Mouse (Mus musculus) MN1 (cell line): ENCODE measurements around the gene Zscan5b.
"Not testable (repeated sequence)": the region's sequence is repeated elsewhere in the genome, so short reads cannot be mapped to it uniquely, and the experiment has no call there.

Experiments
- DNase-seq: peaks from one replicate; pipeline ENCODE4 v3.0.0-alpha.2; 2016; ENCODE audit warnings: low spot score

Gene Zscan5b

DNA sequence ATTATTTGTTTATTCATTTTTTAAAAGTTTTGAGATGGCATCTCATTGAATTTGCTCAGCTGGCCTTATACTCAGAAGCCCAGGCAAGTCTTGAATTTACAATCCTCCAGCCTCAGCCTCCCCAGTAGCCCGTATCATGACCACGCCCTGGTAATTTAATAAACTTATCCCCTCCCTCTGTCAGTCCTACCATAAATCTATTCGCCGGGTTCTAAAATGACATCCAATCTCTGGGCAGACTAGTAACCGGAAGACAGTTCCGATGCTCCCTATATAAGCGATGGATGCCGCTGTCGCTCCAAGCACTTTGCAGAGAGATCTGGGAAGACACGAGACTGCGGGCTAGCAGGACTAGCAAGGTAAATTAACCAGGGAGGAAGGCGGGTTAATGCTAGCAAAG is at the start of gene Zscan5b:
Gene Zscan5b (plus strand): TSS at position 301 of the 400 bp plus-strand sequence.
- no peak for DNase-seq

DNA sequence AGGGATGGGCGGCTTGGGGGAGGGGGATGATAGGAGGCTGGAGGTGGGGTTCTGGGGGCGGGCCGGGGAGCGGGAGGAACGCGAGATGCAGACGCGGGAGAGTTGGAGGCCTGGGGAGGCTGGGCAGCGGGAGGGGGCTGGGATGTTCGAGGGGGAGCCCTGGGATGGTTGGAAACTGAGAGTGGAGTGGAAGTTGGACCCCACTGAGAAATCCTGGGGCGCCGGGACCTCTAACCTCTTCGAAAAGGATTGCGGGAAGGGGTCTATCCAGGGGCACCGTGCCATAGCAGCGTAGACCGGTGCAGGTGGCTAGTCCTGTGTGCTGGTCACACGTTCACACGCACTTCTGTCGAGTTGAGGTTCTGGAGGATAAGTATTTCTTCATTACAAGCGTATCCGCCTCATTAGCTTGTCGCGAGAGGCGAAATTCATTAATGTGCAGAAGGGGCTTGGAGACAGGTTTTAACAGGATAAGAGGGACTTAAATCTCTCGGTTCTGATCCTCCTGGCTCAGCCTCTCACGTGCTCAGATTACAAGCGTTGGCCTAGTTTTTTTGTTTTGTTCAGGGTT is 49.3 kb upstream of the Zscan5b start:
- peak; percentile 55 for DNase-seq

DNA sequence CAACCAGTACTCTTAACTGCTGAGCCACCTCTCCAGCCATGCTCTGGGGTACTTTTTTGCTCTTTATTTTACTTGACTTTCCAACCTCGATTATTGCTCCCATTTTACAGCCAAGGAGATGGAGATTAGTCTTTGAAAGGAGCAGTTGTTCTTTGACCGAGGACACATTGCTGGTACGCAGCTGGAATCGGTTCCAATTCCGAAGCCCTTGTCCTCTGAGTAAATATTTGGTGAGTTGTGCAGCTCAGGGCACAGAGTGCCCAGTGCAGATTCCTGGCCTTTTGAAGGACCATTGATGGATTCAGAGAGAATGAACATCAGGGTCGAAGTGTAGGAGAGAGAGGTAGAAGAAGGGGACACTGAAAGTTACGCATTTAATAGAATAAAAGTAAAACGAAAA is 48.2 kb upstream of the Zscan5b start:
- no peak for DNase-seq

DNA sequence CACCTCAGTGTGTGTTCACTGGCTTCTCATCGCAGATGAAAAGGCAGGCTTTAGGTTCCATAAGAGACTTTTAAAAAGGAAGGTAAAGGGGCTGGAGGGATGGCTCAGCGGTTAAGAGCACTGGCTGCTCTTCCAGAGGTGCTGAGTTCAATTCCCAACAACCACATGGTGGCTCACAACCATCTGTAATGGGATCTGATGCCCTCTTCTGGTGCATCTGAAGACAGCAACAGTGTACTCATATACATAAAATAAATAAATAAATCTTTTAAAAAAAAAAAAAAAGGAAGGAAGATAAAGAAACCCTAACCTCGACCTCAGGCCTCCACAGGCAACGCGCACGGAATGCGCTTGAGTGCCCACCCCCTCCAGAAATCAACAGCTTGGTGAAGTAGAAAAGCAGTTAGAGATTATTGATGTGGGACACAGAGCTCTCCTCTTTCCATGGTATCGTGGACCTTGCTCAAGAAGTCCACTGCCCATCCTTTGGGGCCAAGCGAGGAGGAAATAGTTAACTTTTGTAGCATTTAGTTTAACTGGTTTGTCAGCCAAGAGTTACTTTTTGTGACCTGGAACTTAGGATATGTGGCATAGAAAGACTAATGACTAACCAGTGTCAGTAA is 47.6 kb upstream of the Zscan5b start:
- DNase-seq: not testable (repeated sequence)

DNA sequence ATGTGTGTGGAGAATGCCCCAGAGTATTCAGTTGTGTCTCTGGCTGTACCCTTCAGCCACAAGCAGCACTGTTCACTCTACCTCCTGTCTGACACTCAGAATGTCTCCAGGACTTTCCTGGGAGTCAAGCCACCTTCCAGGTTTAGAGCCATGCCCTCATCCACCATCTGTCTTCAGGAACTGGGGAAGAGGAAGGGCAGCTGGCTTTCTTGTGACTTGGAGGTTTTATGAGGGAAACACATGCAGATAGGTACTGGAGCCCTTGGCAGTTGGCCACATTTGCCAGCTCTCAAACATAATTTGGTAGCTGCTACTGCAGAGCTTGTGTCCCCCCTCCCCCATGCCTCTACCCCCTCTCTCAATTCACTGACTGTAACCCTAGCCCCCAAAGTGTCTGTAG is 43.1 kb upstream of the Zscan5b start:
- DNase-seq: no peak

DNA sequence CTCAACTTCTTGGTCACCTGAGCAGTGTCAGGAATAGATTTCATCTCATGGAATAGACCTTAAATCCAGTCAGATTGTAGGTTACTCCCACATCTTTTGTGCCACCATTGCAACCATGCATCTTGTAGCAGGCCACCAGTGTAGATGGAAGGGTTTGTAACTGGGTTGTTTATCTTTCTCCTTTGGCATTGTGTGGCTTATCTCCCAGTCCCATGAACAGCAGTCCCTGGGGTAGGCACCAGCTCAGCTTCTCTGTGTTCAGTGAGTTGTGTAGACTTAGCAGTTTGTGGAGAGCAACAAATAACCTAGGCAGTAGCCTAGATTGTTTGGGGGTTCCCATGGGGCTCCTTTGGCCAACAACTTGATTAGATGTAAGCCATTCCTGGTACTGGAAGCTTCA is 39.2 kb upstream of the Zscan5b start:
- no peak for DNase-seq

DNA sequence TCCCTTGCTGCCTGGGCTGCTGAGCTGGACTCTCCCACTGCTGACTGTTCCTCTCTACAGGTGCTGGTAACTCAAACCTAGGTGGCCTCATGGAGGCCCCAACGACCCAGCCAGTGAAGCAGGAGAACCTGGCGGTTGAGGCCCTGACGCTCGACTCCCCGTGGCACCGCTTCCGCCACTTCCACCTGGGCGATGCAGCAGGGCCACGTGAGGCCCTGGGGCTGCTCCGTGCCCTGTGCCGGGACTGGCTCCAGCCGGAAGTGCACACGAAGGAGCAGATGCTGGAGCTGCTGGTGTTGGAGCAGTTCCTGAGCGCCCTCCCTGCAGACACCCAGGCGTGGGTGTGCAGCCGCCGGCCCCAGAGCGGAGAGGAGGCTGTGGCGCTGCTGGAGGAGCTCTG is 38.3 kb upstream of the Zscan5b start:
- no peak for DNase-seq

DNA sequence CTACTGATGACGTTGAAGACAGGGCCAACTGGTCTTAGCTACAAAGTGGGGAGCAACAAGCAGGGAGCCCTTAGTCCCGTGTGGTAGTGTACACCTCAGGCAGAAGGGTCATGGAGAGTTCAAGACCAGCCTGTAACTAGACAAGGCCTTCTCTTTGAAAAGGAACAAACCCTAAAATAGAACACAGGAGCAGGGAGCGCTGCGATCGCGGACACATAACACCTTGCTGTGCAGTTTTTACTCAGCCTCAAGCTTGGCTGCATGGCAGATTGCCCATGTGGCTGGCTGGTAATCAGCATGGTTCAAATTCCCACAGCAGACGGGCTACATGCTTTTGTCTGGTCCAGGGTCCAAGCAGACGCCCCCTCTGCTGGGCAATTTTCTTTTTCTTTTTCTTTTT is 37.6 kb upstream of the Zscan5b start:
- DNase-seq: no peak

DNA sequence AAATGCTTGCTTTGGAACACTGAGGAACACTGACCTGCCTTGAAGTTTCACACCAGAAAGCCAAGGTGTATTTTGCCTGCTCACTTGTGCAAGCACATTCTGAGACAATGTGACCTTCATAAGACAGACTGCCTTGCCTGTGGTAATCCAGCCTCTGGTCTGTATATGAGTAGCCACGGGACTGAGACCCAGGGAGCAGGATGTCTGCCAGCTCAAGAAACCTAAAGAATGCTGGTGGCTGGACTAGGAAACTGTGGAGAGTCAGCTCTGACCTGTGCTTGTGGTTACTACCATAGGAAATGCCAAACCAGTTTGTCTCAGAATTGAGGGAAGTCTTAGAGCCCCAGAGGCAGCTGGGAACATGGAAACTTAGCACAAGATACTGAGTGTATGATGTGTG is 36.7 kb upstream of the Zscan5b start:
- DNase-seq: no peak

DNA sequence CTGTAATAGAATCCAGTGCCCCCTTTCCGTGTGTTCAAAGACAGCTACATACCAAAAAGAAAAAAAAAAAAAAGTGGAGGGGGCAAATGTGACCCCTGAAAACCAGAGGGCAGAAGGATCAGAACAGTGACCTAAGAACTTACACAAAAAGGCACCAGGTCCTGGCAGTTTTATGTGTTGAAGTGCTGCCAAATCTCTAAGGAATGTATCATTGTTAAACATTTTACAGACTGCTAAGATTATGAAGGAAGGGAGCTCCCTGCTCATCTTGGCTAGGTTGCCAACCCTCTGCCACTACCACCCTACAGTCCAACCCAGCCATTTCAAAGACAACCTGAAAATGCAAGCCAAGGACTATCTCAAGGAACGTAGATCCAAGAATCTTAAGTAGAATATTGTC is 35.9 kb upstream of the Zscan5b start:
- DNase-seq: no peak

DNA sequence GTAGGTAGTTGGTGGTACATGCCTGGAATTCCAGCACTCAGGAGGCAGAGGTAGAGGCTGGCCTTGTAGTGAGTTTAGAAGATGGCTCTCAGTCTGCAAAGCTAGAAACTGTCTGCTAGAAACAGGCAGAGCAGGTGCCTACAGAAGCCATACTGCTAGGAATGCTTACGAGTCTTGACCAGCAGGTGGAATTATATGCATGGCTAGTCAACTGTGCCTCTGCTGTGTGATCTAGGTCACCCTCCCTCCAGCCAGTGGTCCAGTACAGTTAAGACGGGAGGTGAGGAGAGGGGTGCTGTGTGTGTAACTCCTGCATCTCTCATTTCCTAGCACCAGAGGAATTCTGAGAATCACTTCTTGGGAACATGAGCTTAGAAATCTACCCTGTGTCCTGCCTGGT is 35.3 kb upstream of the Zscan5b start:
- DNase-seq: no peak

DNA sequence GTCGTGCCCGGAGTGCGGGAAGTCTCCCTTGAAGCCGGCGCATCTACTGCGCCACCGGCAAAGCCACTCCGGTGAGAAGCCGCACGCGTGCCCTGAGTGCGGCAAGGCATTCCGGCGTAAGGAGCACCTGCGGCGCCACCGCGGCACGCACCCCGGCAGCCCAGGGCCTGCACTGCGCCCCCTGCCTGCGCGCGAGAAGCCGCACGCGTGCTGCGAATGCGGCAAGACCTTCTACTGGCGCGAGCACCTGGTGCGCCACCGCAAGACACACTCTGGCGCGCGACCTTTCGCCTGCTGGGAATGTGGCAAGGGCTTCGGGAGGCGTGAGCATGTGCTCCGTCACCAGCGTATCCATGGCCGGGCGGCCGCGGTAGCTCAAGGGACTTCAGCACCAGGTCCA is 32.5 kb upstream of the Zscan5b start:
- DNase-seq: no peak

DNA sequence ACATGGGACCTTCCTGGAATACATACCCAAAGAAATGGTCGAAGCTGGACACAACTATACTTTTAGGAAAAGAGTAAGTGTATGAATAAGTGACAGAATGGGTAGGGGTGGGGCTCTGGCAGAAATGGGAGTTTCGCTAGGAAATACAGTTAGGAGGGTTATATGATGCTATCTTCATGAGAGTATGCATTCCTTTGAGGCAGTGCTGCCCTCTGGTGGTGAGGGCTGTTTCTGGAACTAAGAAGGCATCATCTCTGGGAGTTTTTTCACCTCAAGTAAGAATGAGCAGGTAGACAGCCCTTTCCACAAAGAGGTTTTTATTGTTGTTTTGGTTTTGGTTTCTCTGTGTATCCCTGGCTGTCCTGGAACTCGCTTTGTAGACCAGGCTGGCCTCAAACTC is 30.7 kb upstream of the Zscan5b start:
- peak; percentile 77 for DNase-seq

DNA sequence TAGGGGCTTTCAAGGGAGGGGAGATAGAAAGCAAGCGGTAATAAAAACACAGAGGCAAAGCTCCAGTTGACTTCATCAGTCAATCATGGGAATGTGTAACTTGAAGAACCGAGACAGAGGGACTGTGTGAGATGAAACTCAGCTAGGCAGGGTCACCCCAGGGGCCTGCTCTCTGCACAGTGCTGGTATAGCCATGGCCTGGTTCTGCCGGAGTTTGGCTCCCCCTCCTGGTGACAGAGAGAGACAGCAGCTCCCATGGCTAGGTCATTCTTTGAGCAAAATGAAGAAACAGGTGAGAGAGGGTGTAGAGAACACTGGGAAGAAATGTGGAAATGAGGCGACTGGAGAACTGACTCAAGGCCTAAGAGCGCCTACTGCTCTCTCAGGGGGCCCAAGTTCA is 27.9 kb upstream of the Zscan5b start:
- DNase-seq: peak; percentile 59

DNA sequence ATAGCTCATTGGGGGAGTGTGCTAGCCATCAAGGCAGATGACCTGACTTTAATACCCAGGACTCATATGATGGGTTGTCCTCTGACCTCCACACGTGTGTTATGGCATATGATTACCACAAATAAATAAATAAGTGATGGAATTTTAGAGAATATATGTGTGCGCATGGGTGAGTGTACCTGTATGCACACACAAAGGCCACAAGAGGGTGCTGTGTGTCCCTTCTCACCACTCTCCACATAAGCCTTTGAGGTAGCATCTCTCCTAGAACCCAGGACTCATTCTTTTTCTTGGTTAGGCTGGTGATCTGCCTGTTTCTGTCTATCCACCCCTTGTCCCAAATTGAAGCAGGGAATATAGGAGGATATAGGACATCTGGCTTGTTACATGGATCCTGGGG is 26.3 kb upstream of the Zscan5b start:
- no peak for DNase-seq

DNA sequence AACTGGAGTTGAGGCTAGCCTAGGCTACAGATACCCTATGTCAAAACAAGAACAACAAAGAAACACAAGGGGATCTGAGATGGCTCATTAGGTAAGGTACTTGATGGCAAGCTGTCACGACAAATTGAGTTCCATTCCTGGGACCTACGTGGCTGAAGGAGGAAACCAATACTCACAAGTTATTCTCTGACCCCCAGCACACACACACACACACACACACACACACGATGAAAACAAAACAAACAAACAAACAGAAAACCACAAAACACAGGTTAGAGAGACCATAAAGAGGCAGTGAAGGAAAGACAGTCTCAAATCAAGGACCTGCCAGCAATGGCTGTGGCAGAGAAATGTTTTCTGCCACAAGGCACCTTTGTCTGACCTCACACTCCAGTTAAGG is 25.3 kb upstream of the Zscan5b start, which contains the start of gene Galp:
Gene Galp (plus strand): TSS at position 301 of the 400 bp plus-strand sequence.
- no peak for DNase-seq

DNA sequence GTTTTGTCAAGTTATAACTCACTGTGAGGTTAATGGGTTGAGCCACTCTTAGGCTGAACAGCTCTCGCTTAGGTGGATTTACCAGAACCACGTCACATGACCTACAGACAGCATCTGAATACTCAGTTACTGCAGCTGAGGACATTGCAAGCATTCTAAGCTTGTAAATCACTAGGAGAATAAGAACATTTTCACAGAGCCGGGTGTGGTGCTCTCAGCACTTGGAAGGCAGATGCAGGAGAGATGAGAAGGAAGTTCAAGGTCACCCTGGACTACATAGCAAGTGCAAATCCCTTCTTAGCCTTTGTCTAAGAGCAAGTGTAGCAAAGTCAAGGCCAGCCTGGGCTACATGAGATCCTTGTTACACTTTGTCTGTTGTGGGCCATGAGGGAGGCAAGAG is 17.9 kb upstream of the Zscan5b start:
- DNase-seq: no peak

DNA sequence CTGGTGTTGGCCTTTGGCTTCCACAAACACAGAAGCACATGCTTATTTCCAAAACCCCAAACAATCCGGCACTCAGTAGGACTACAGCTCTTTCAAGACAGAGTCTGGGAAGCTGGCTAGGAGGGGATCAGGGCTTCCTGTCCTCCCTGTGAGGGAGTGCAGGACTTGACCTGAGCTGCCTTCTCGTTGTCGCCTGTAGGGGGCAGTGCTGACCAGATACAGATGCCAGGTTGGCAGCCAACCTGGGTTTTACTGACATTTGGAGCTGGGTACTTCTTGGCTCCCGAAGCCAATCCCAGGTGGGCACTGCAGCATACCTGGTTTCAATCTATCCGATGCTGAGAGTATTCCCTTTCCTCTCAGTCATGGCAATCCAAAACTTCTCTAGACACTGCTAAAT is 8.9 kb upstream of the Zscan5b start:
- DNase-seq: no peak

DNA sequence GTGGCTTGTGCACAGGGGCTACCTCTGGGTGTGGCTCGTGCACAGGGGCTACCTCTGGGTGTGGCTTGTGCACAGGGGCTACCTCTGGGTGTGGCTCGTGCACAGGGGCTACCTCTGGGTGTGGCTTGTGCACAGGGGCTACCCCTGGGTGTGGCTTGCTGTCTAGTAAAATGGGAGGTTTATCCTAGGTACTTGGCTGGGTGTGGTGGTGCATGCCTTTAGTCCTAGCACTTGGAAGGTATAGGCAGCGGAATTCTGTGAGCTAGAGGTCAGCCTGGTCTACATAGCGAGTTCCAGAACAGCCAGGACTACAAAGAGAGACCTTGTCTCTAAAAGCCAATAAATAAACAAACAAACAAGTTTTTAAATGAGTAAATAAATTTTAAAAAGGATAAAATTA is 7.4 kb upstream of the Zscan5b start:
- DNase-seq: not testable (repeated sequence)

DNA sequence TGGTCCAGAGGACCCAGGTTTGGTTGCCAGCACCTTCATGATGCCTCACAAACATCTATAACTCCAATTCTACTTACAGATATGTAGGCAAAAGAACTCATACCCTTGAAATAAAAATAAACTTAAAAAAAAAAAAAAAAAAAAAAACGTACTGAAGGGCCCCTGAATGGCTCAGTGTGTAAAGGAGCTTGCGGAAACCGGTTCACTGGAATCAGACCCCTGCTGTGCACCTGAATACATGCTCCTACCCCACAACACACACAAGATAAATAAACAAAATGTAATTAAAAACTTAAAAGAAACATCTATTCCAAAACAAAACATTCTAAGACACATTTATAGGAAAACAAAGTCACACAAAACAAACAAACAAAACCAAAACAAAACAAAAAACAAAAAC is 1.9 kb upstream of the Zscan5b start:
- no peak for DNase-seq

DNA sequence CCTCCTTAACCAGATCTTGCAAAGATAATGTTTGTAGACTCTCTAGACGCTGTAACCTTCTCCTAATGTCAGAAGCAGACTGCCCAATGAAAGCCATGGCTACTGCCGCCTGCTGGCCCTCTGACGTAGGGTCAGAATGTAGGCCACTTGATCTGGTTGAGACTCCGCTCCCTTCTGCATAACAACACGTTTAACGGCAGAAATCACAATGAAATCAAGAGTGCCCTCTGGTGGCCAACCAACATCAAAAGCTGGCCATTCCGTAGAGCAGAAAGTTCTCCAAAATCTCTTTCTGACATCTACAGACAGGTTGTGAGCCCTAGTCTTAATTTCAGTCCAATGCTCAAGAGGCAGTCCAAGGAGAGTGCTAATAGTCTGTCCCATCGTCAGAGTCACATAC is 6.4 kb downstream of the Zscan5b start:
- not testable (repeated sequence) for DNase-seq

DNA sequence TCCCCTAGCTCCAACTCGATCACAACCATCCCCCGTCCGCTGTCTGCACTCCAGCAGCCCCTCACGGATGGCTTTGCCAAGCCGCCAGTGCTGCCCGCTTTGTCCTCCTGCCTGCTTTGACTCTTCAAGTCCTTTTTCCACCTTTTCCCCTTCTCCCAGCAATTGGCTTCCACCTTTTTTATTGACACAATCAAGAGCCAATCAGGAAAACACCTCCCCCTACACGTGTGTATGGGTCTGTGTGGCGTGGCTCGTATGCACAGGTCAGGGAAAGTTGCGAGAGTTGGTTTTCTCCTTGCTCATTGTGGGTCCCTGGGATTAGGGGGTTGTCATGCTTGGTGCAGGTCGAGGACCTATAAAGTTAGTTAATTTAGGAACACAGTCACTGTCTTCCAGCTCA is 17.7 kb downstream of the Zscan5b start:
- DNase-seq: no peak

DNA sequence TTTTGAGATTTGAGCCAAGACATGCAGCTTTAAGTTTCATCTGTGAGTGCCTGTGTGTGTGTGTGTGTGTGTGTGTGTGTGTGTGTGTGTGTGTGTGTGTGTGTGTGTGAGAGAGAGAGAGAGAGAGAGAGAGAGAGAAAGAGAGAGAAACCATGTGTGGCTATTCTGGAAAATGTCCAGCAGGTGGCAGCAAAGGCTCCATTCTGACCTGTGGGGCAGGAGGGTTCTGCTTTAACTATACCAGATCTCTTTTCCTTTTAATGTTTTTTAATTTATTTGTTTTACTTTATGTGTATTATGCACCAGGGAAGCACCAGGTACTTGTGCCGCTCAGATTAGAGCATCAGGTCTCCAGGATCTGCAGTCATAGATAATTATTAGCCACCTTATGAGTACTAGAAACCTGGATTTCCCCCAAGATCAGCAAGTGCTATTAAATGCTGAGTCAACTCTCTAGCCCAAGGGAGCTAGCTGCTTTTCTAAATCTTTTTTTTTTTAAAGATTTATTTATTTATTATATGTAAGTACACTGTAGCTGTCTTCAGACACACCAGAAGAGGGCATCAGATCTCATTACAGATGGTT is 18.9 kb downstream of the Zscan5b start:
- peak; percentile 51 for DNase-seq
